Mouse (Mus musculus): ENCODE data around the gene Cuzd1. TPM values are rescaled to one million over a fixed set of nuclear protein-coding genes. Genes with fewer than 3 reads are reported as not detected.

Cuzd1 gene
- total RNA-seq (2021): under 1 TPM; 0.81 to 0.91 TPM
- long read RNA-seq, experiment 1, partial matches to known transcripts: 0 of 1 reads
- long read RNA-seq, experiment 1, other reads (novel, unspliced or antisense): 1 of 1 reads
- long read RNA-seq, experiment 2, partial matches to known transcripts: 0 of 1 reads
- long read RNA-seq, experiment 2, other reads (novel, unspliced or antisense): 1 of 1 reads

GRCm38 (mm10) chr7:131322192-131322591 is at the start of gene Cuzd1:
TSS of gene Cuzd1 (minus strand) at chr7:131322292.
- peak; percentile 22 for DNase-seq (ENCODE audit: low spot score)

GRCm38 (mm10) chr7:131371470-131371860 is 49.4 kb upstream of the Cuzd1 start:
- DNase-seq (ENCODE audit: low spot score): no peak

- peak; percentile 87 for DNase-seq (ENCODE audit: low spot score)
These were observed 48.8 kb upstream of the Cuzd1 start, which contains the start of gene Pstk for GRCm38 (mm10) chr7:131370648-131371469. TSS of gene Pstk (plus strand) at chr7:131371141.

GRCm38 (mm10) chr7:131364131-131364530 is 42.0 kb upstream of the Cuzd1 start:
- no peak for DNase-seq (ENCODE audit: low spot score)

- peak; percentile 95 for DNase-seq (ENCODE audit: low spot score)
These were observed 40.7 kb upstream of the Cuzd1 start, which contains the start of gene 2310057M21Rik for GRCm38 (mm10) chr7:131362615-131363300. TSS of gene 2310057M21Rik (minus strand) at chr7:131362759.

- DNase-seq (ENCODE audit: low spot score): no peak
These were observed 40.1 kb upstream of the Cuzd1 start for GRCm38 (mm10) chr7:131362269-131362614.

- no peak for DNase-seq (ENCODE audit: low spot score)
These were observed 34.0 kb upstream of the Cuzd1 start for GRCm38 (mm10) chr7:131356105-131356504.

- DNase-seq (ENCODE audit: low spot score): peak; percentile 41
These were observed 23.9 kb upstream of the Cuzd1 start for GRCm38 (mm10) chr7:131345856-131346541.

- DNase-seq (ENCODE audit: low spot score): no peak
These were observed 15.5 kb upstream of the Cuzd1 start for GRCm38 (mm10) chr7:131337502-131338068.

GRCm38 (mm10) chr7:131333564-131333963 is 11.5 kb upstream of the Cuzd1 start, which contains the start of gene Fam24a:
TSS of gene Fam24a (plus strand) at chr7:131333864.
- DNase-seq (ENCODE audit: low spot score): no peak

GRCm38 (mm10) chr7:131331688-131332087 is 9.6 kb upstream of the Cuzd1 start:
- no peak for DNase-seq (ENCODE audit: low spot score)

- DNase-seq (ENCODE audit: low spot score): no peak
These were observed 7.3 kb upstream of the Cuzd1 start, which contains the start of gene Fam24b for GRCm38 (mm10) chr7:131329416-131329815. TSS of gene Fam24b (minus strand) at chr7:131329516.

- no peak for DNase-seq (ENCODE audit: low spot score)
These were observed 5.0 kb upstream of the Cuzd1 start for GRCm38 (mm10) chr7:131327054-131327453.

GRCm38 (mm10) chr7:131318340-131318739 is 3.8 kb downstream of the Cuzd1 start:
- DNase-seq (ENCODE audit: low spot score): no peak

- no peak for DNase-seq (ENCODE audit: low spot score)
These were observed 4.5 kb downstream of the Cuzd1 start for GRCm38 (mm10) chr7:131317587-131317986.

- no peak for DNase-seq (ENCODE audit: low spot score)
These were observed 7.6 kb downstream of the Cuzd1 start for GRCm38 (mm10) chr7:131314493-131314892.

GRCm38 (mm10) chr7:131306733-131307132 is 15.4 kb downstream of the Cuzd1 start:
- no peak for DNase-seq (ENCODE audit: low spot score)

GRCm38 (mm10) chr7:131303340-131303739 is 18.8 kb downstream of the Cuzd1 start:
- DNase-seq (ENCODE audit: low spot score): no peak

GRCm38 (mm10) chr7:131297151-131297550 is 24.9 kb downstream of the Cuzd1 start:
- DNase-seq (ENCODE audit: low spot score): no peak

- no peak for DNase-seq (ENCODE audit: low spot score)
These were observed 56.2 kb downstream of the Cuzd1 start for GRCm38 (mm10) chr7:131265851-131266250.

- DNase-seq (ENCODE audit: low spot score): no peak
These were observed 57.8 kb downstream of the Cuzd1 start for GRCm38 (mm10) chr7:131264251-131264650.
